Mouse (Mus musculus) spleen, adult 12 weeks (tissue): ENCODE measurements at regions not wholly inside any gene's neighbourhood (a gene's known extent, or its start where the extent isn't known, plus 50 kb on each side); places are given as distances from the start of the nearest gene placed in this dataset.
"Not testable (repeated sequence)": the region's sequence is repeated elsewhere in the genome, so short reads cannot be mapped to it uniquely, and the experiment has no call there.

ENCODE experiments used
- DNase-seq: peaks from one replicate; pipeline ENCODE4 v3.0.0; 2022; ENCODE audit warnings: low spot score

- no peak for DNase-seq
Measured at GRCm38 (mm10) chr16:29745486-29745885, 166.4 kb downstream of the Opa1 start.

- DNase-seq: no peak
Measured at GRCm38 (mm10) chr16:29746245-29746644, 167.1 kb downstream of the Opa1 start.

- DNase-seq: no peak
Measured at GRCm38 (mm10) chr16:29749167-29749566, 170.0 kb downstream of the Opa1 start.

GRCm38 (mm10) chr16:29754579-29755199, 175.6 kb downstream of the Opa1 start:
- DNase-seq: no peak

- no peak for DNase-seq
Measured at GRCm38 (mm10) chr16:29758246-29758645, 179.1 kb downstream of the Opa1 start.

GRCm38 (mm10) chr16:29759416-29759815, 180.3 kb downstream of the Opa1 start:
- DNase-seq: no peak

GRCm38 (mm10) chr16:29760627-29761026, 181.5 kb downstream of the Opa1 start:
- DNase-seq: no peak

- DNase-seq: no peak
Measured at GRCm38 (mm10) chr16:29761779-29762277, 182.7 kb downstream of the Opa1 start.

- no peak for DNase-seq
Measured at GRCm38 (mm10) chr16:29764376-29764775, 185.2 kb downstream of the Opa1 start.

GRCm38 (mm10) chr16:29765801-29766200, 186.7 kb downstream of the Opa1 start:
- DNase-seq: not testable (repeated sequence)

- DNase-seq: no peak
Measured at GRCm38 (mm10) chr16:29771320-29771719, 192.2 kb downstream of the Opa1 start.

- DNase-seq: no peak
Measured at GRCm38 (mm10) chr16:29771728-29772608, 192.8 kb downstream of the Opa1 start.

GRCm38 (mm10) chr16:29772609-29772988, 193.5 kb downstream of the Opa1 start:
- DNase-seq: no peak

GRCm38 (mm10) chr16:29773056-29773455, 193.9 kb downstream of the Opa1 start:
- no peak for DNase-seq

GRCm38 (mm10) chr16:29774949-29775348, 195.8 kb downstream of the Opa1 start:
- no peak for DNase-seq

- DNase-seq: no peak
Measured at GRCm38 (mm10) chr16:29775879-29776278, 196.7 kb downstream of the Opa1 start.

- no peak for DNase-seq
Measured at GRCm38 (mm10) chr16:29782441-29782840, 203.3 kb downstream of the Opa1 start.

GRCm38 (mm10) chr16:29785114-29785513, 206.0 kb downstream of the Opa1 start:
- DNase-seq: no peak

- DNase-seq: no peak
Measured at GRCm38 (mm10) chr16:29786540-29786939, 207.4 kb downstream of the Opa1 start.

- no peak for DNase-seq
Measured at GRCm38 (mm10) chr16:29787633-29788511, 208.7 kb downstream of the Opa1 start.

GRCm38 (mm10) chr16:29790064-29790463, 210.9 kb downstream of the Opa1 start:
- DNase-seq: no peak

GRCm38 (mm10) chr16:29799250-29799649, 220.1 kb downstream of the Opa1 start:
- DNase-seq: no peak
